Mouse (Mus musculus): ENCODE measurements around the gene Ablim1.

GRCm38 (mm10) chr19:57073450-57073849 lies 241.3 kb downstream of the Ablim1 start:
- no peak for TF ChIP-seq CTCF (IDR thresholded peaks at IDR 0.05; ENCODE audit: borderline replicate concordance, insufficient read depth, low read depth, low read length)
- TF ChIP-seq POLR2A (IDR thresholded peaks at IDR 0.05; ENCODE audit: borderline replicate concordance, insufficient read depth, low read length) = no peak

Data from cerebellum, adult 2 months (tissue).